Comparison of ENCODE assay signal across 18 mouse cellular contexts in the genomic region with DNA sequence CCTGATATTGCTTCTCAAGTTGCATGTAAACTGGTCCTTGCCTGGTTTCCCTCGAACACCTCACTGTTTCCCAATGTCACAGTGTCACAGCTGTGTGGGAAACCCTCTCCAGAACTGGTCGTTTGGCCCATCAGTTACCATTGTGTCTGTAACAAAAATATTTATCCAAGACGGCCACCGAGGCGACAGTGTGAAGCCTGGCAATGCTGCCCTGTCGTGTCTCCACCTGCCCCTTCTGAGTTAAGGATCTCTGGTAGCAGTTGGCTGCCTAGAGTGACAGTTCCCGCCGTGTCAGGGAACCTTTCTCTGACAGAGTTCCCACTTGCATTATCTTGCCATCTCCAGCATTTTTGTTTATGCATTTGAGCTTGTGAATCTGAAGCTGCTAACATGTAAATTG.
"Had no signal": no experiment of that assay in that cellular context is flagged by ENCODE, and none has a peak within 500 bp of the region (broad histone marks: within the 10 kb centered on the region; RNA-seq: fewer than 3 reads in every experiment).

No protein-coding gene starts in this region.

- H3K27ac ChIP-seq: liver, embryonic 12.5 days; liver, embryonic 14.5 days; midbrain, embryonic 10.5 days; midbrain, embryonic 12.5 days; neural tube, embryonic 13.5 days; neural tube, embryonic 15.5 days had no signal

- DNase-seq: lung, embryonic 14.5 days; midbrain, embryonic 14.5 days; retina, postnatal 1 day; right cerebral cortex, adult 18-20 months; right cerebral cortex, postnatal 25 days; right cerebral cortex, postnatal 4 days; spleen, adult 18-20 months; thymus, adult 18-20 months; thymus, postnatal 14 days; thymus, postnatal 36 days had no signal

- ATAC-seq: liver, embryonic 12.5 days; midbrain, embryonic 16.5 days had no signal

- H3K4me1 ChIP-seq: liver, embryonic 12.5 days; neural tube, embryonic 13.5 days had no signal

- H3K4me3 ChIP-seq: liver, embryonic 12.5 days; midbrain, embryonic 10.5 days; midbrain, embryonic 12.5 days; myocyte; neural tube, embryonic 13.5 days; neural tube, embryonic 15.5 days had no signal

- H3K9me3 ChIP-seq: liver, embryonic 12.5 days; midbrain, embryonic 10.5 days; midbrain, embryonic 12.5 days; neural tube, embryonic 13.5 days; neural tube, embryonic 15.5 days had no signal

- H3K4me2 ChIP-seq: liver, embryonic 12.5 days; lung, embryonic 14.5 days; midbrain, embryonic 12.5 days; neural tube, embryonic 13.5 days; neural tube, embryonic 15.5 days had no signal

- H3K27me3 ChIP-seq: liver, embryonic 12.5 days; midbrain, embryonic 12.5 days; neural tube, embryonic 13.5 days; neural tube, embryonic 15.5 days had no signal

- H3K36me3 ChIP-seq: liver, embryonic 12.5 days; midbrain, embryonic 10.5 days; midbrain, embryonic 12.5 days; neural tube, embryonic 13.5 days; neural tube, embryonic 15.5 days had no signal

- H3K9ac ChIP-seq: liver, embryonic 12.5 days; liver, embryonic 14.5 days; lung, embryonic 14.5 days; midbrain, embryonic 12.5 days; neural tube, embryonic 13.5 days; neural tube, embryonic 15.5 days had no signal
